Mouse (Mus musculus) forebrain, postnatal 0 days (tissue): ENCODE measurements around the gene Tufm. TPM values are rescaled to one million over a fixed set of nuclear protein-coding genes. Genes with fewer than 3 reads are reported as not detected.

Experiments used
- ATAC-seq: fragments of 200-750 bp; cut with Nextera tagmentation; 2 replicates; pipeline ENCODE4 v1.8.0; 2017; ENCODE audit warnings: mild to moderate bottlenecking, moderate library complexity
- DNase-seq: peaks from one replicate; pipeline ENCODE4 v3.0.0-alpha.2; 2015
- H3K27ac ChIP-seq: fragments of 300-500 bp; sonication (generic); 2 replicates; pipeline ENCODE4 v1.5.1; 2014; ENCODE audit warnings: low read depth, mild to moderate bottlenecking, antibody characterized with exemption, low read length, moderate library complexity, mixed read lengths
- H3K27me3 ChIP-seq: fragments of 300-500 bp; sonication (generic); 2 replicates; pipeline ENCODE4 v1.6.1; 2014; ENCODE audit warnings: mild to moderate bottlenecking, low read length, mixed read lengths; ENCODE audit not compliant: insufficient read depth
- H3K36me3 ChIP-seq: fragments of 300-500 bp; sonication (generic); 2 replicates; pipeline ENCODE4 v1.6.1; 2014; ENCODE audit warnings: mild to moderate bottlenecking, moderate library complexity; ENCODE audit not compliant: insufficient read depth
- H3K4me1 ChIP-seq: fragments of 300-500 bp; sonication (generic); 2 replicates; pipeline ENCODE4 v1.6.1; 2014; ENCODE audit warnings: antibody characterized with exemption; ENCODE audit not compliant: insufficient read depth
- H3K4me2 ChIP-seq: fragments of 300-500 bp; sonication (generic); 2 replicates; pipeline ENCODE4 v1.6.1; 2014; ENCODE audit warnings: low read depth, mild to moderate bottlenecking, moderate library complexity
- H3K4me3 ChIP-seq: fragments of 300-500 bp; sonication (generic); 2 replicates; pipeline ENCODE4 v1.5.1; 2014; ENCODE audit warnings: low read depth, low read length, mixed read lengths
- H3K9ac ChIP-seq: fragments of 300-500 bp; sonication (generic); 2 replicates; pipeline ENCODE4 v1.6.1; 2014; ENCODE audit warnings: mild to moderate bottlenecking
- H3K9me3 ChIP-seq: fragments of 300-500 bp; sonication (generic); 2 replicates; pipeline ENCODE4 v1.6.1; 2016; ENCODE audit warnings: low read length
- CTCF ChIP-seq: sonication (generic); IDR thresholded peaks from 2 replicates; pipeline ENCODE4 v1.5.1; 2016; ENCODE audit warnings: antibody characterized with exemption, control low read depth, low read depth
- WGBS: fragments of 180-500 bp; shearing (Covaris S2); extraction: QIAGEN DNeasy Blood & Tissue Kit; methylation state at CpG from one replicate; pipeline ENCODE4 v1.1.7; 2014; 5-methylcytosine and 5-hydroxymethylcytosine counted together
- polyA plus RNA-seq: library from polyadenylated mRNA; unstranded; fragments of >200 nt; fragmentation: Nextera tagmentation; extraction: Ambion mirVana; gene quantifications from 2 replicates; pipeline ENCODE4 v1.2.1, GENCODE M21; 2015
- total RNA-seq: library from RNA; depleted of rRNA; stranded (reverse); fragments of >200 nt; gene quantifications from 2 replicates; pipeline ENCODE4 v1.2.3, GENCODE M21; 2014; rRNA removed

Gene Tufm
- 75.9 and 76.5 TPM in 2 replicates for total RNA-seq
- 97.6 and 102 TPM in 2 replicates for polyA plus RNA-seq

DNA sequence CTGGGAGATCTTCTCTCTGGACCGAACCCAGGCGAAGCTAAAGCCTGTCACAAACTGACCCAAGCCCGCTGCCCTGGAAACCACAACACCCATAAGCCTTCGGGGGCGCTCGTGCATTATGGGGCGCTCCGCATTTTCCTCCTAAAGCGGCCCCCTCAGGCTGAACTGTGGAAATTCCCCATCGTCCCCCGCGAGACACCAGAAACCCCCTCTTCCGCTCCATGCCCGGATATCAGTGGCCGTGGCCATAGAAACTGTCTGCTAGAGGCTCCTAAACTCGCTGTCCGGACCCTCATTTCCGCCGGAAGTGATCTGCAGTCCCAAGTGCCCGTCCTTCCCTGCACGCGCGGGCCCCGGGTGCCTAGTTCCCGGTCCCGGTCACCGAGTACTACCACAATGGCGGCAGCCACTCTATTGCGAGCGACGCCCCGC lies at the start of gene Tufm:
Gene Tufm, plus strand, starts transcription at position 310 of the 432 bp plus-strand sequence.
- Histone ChIP-seq H3K27ac (peak within 1 kb of the TSS; percentile 76), H3K27me3 (no peaks in the 10 kb centered on the region), H3K4me3 (peak within 1 kb of the TSS; percentile 54), H3K4me2 (peak within 1 kb of the TSS; percentile 87), H3K9me3 (no peaks in the 10 kb centered on the region), H3K9ac (peak within 1 kb of the TSS; percentile 67), H3K36me3 (peaks cover 33% of the 10 kb centered on the region), H3K4me1 (peaks cover 5% of the 10 kb centered on the region; the same call in 1 of the 2 replicates)
- WGBS = 2% methylated on average over 32 of the region's 32 CpGs
- DNase-seq (peak; percentile 97), ATAC-seq (peak; percentile 98)
- peak; percentile 72 for TF ChIP-seq CTCF

DNA sequence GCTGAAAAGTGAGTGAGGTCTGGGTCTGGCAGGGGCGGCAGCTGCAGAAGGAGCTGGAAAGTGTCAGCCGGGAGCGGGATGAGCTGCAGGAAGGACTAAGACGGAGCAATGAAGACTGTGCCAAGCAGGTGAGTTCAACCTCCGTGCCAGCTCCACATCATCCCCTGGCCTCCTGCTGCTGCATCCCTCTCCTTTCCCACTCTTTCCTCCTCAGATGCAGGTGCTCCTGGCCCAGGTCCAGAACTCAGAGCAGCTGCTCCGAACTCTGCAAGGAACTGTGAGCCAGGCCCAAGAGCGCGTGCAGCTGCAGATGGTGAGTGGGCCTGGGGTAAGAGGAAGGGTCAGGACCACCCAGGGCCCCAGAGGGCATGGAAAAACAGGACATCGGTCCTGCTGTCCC lies 47.0 kb upstream of the Tufm start:
- Histone ChIP-seq H3K9me3 (no peaks in the 10 kb centered on the region), H3K27me3 (no peaks in the 10 kb centered on the region), H3K4me2 (no peak overlapping the region), H3K4me3 (no peak overlapping the region), H3K27ac (no peak overlapping the region), H3K36me3 (peaks cover 36% of the 10 kb centered on the region), H3K4me1 (no peaks in the 10 kb centered on the region), H3K9ac (no peak overlapping the region)
- WGBS = 65% methylated on average over 9 of the region's 9 CpGs
- ATAC-seq = no peak
- no peak for DNase-seq
- no peak for TF ChIP-seq CTCF

DNA sequence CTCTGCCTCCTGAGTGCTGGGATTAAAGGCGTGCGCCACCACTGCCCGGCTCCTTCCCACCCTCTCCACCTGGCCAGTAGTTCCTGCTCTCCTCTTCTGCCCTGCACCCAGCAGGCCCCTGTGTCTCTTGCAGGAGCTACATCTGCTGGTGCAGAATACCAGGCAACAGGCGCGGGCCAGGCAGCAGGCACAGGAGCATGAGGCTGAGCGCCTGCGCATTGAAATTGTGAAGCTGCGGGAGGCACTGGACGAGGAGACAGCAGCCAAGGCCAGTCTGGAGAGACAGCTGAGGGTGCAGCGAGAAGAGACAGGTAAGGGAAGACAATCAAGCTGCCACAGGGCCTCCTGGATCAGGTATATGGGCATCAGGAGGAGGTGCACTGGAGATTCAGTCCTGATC lies 43.2 kb upstream of the Tufm start:
- no peak for DNase-seq
- Histone ChIP-seq H3K4me2 (no peak overlapping the region), H3K4me1 (no peaks in the 10 kb centered on the region), H3K27me3 (no peaks in the 10 kb centered on the region), H3K9me3 (no peaks in the 10 kb centered on the region), H3K4me3 (no peak overlapping the region), H3K27ac (no peak overlapping the region), H3K36me3 (peaks cover 41% of the 10 kb centered on the region), H3K9ac (no peak overlapping the region)
- 93% methylated on average over 10 of the region's 10 CpGs for WGBS
- TF ChIP-seq CTCF = no peak
- no peak for ATAC-seq

GRCm38 (mm10) chr7:126444536-126444935 lies 42.6 kb upstream of the Tufm start:
- DNase-seq = no peak
- Histone ChIP-seq H3K4me3 (no peak overlapping the region), H3K4me1 (no peaks in the 10 kb centered on the region), H3K9me3 (no peaks in the 10 kb centered on the region), H3K27me3 (no peaks in the 10 kb centered on the region), H3K27ac (no peak overlapping the region), H3K4me2 (no peak overlapping the region), H3K9ac (no peak overlapping the region), H3K36me3 (peaks cover 41% of the 10 kb centered on the region)
- no peak for ATAC-seq
- WGBS = 94% methylated on average over 9 of the region's 9 CpGs
- TF ChIP-seq CTCF = no peak

DNA sequence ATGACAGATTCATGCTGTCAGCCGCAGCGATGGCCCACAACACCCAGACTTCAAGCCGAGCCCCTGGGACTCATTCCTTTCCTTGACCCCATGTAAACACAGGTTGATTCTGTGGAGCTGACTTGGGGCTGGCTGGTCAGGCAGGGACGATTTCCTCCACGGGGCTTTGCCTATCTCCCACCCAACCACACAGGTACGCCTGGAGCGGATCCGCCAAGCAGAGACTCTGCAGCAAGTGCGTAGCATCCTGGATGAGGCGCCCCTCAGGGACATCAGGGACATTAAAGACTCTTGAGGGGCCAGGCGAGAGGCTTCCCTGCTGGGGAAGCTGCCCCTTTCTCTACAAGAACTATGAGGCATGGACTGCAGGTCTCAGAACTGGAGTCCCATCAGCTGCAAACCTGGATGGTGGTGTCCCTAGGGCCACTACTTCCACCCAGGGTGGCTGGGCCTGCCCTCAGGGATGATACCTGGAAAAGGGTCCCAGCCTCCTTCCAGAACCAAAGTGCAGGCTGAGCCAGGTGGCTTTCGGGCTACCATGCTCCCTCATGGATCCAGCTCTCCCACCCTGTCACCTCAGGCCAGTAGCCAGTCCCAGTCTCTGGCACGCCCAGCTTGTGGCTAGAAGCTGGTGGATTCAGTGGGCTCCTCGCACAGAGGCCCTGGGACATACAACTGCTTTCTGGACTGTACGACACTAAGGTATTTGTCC lies 41.9 kb upstream of the Tufm start:
- WGBS = 93% methylated on average over 15 of the region's 15 CpGs
- Histone ChIP-seq H3K9ac (no peak overlapping the region), H3K9me3 (no peaks in the 10 kb centered on the region), H3K4me1 (no peaks in the 10 kb centered on the region), H3K27ac (no peak overlapping the region), H3K4me2 (no peak overlapping the region), H3K36me3 (peaks cover 41% of the 10 kb centered on the region), H3K27me3 (no peaks in the 10 kb centered on the region), H3K4me3 (no peak overlapping the region)
- no peak for TF ChIP-seq CTCF
- ATAC-seq = no peak
- DNase-seq = no peak

- H3K9ac ChIP-seq = no peak overlapping the region
- H3K27ac ChIP-seq = no peak overlapping the region
- no peak overlapping the region for H3K4me3 ChIP-seq
- H3K9me3 ChIP-seq = no peaks in the 10 kb centered on the region
- ATAC-seq (no peak), DNase-seq (no peak)
- 95% methylated on average over 21 of the region's 21 CpGs for WGBS
- peaks cover 38% of the 10 kb centered on the region for H3K36me3 ChIP-seq
- no peaks in the 10 kb centered on the region for H3K4me1 ChIP-seq
- TF ChIP-seq CTCF = no peak
- no peaks in the 10 kb centered on the region for H3K27me3 ChIP-seq
- no peak overlapping the region for H3K4me2 ChIP-seq
Measured at GRCm38 (mm10) chr7:126446217-126446616, 40.9 kb upstream of the Tufm start.

DNA sequence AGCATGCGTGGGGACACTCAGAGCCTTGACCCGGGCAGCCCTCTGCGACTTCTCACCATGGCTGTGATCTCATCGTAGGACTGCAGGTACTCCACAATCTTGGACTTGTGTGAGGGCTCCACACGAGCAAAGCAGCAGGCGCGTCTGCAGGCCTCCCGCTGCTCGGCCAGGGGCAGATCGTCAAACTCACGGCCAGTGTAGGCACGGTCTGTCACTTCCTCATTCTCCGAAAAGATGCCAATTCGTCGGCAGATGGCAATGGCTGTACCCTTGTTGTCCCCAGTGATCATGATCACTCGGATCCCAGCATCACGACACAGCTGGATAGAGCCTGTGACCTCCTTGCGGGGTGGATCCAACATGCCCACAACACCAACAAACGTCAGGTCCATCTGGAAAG lies 38.7 kb upstream of the Tufm start:
- H3K4me1 ChIP-seq = no peaks in the 10 kb centered on the region
- ATAC-seq (no peak), DNase-seq (no peak)
- no peaks in the 10 kb centered on the region for H3K27me3 ChIP-seq
- H3K9ac ChIP-seq = no peak overlapping the region
- H3K4me2 ChIP-seq = no peak overlapping the region
- no peak overlapping the region for H3K27ac ChIP-seq
- WGBS = 92% methylated on average over 19 of the region's 19 CpGs
- H3K4me3 ChIP-seq = no peak overlapping the region
- H3K9me3 ChIP-seq = no peaks in the 10 kb centered on the region
- no peak for TF ChIP-seq CTCF
- peaks cover 24% of the 10 kb centered on the region for H3K36me3 ChIP-seq
